Mouse (Mus musculus) monocyte, adult 2 months (primary cell): ENCODE data around the gene Fbxw8.

ENCODE experiments used
- DNase-seq, 2 experiments: peaks; one replicate each; pipeline ENCODE4 v3.0.0; 2022; ENCODE audit warnings: low spot score in 2 of 2, low read depth in 1 of 2

Gene Fbxw8

DNA sequence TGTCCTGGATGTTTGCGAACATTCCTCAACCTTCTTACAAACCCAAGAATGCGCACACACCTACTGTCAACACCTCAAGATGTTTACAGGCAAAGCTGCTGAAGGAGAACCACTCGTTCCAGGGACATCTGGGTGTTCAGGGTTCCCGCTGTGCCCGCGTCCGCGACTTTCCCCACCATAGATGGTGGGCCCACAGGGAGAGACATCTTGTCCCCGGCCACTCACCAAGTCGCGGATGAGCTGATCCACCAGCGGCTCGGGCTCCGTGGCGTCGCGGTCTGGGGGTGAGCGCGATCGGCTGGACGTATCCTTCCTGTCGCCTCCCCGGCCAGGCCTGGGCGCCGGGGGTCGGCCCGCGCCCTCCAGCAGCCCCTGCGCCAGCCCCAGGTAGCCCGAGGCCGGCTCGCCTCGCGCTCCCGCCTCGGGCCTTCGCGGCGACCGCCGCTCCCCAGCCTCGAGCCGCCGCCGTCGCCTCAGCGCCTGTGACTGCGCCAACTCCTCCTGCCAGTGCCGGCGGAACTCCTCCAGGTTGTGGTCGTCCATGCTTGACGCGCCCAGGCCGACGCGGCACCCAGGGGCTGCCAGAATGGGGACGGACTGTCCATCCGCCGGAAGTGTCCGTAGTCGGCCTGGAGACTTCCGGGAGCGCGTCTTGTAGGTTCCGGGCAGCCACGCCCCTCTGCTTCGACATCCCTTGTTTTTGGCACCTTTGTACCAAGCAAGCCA is at the start of gene Fbxw8:
Gene Fbxw8, minus strand, starts transcription at position 626 of the 726 bp plus-strand sequence.
- DNase-seq: peak; percentile 54 to 70

- DNase-seq: no peak
These were observed 49.6 kb upstream of the Fbxw8 start for GRCm38 (mm10) chr5:118204675-118205440.

- DNase-seq: no peak
These were observed 44.4 kb upstream of the Fbxw8 start for GRCm38 (mm10) chr5:118199670-118200069.

- no peak for DNase-seq
These were observed 42.2 kb upstream of the Fbxw8 start for GRCm38 (mm10) chr5:118197421-118197820.

DNA sequence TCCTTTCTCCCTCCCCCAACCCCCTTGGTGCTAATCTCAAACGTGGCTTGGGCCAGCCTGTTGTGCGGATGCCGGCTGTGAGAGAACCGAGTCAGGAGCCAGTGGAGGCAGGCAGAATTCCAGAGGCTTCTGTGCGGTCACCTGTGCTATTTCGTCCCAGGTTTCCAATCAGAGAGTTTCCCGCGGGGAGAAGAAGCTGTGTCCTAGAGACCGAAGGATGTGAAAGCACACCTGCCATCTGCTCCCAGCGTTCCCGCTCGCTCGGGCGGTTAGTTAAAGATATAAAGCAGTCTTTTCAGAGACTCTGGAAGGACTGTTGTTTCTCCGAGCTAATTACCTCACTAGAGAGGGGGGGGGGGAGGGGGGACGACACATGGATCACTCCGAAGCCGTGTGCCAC is 37.0 kb upstream of the Fbxw8 start:
- DNase-seq: no peak

GRCm38 (mm10) chr5:118190491-118190890 is 35.2 kb upstream of the Fbxw8 start:
- no peak for DNase-seq

GRCm38 (mm10) chr5:118188356-118188755 is 33.1 kb upstream of the Fbxw8 start:
- no peak for DNase-seq

DNA sequence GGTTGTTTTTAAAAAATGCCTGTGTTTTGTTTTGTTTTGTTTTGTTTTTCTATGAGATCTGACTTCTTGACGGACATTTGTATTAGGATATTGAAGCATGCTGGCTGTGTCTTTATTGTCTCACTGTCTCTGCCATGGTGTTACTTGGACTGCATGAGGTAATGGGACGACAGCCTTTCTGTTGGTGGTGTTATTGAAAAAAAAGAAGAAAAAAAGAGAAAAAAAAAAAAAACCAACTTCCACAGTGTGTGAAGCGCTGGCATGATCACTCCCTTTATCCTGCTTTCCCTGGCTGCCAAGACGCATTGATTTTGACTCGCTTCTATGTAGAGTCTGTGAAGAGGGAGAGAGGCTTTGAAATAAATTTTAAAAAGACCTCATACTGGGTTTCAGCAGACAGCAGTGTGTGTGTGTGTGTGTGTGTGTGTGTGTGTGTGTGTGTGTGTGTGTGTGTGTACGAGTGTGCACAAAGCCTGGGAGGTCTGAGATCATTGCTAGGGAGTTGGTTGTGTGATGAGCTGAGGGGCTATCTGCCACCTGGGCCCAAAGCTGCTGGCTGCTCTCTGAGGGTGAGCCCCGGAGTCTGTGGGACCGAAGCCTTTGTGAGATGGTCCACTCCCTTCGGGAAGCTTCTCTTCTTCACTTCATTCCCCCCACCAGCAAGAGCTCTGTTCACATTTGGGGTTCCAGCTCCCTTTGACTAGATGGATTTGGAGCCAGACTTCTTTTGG is 31.8 kb upstream of the Fbxw8 start:
- DNase-seq: no peak

DNA sequence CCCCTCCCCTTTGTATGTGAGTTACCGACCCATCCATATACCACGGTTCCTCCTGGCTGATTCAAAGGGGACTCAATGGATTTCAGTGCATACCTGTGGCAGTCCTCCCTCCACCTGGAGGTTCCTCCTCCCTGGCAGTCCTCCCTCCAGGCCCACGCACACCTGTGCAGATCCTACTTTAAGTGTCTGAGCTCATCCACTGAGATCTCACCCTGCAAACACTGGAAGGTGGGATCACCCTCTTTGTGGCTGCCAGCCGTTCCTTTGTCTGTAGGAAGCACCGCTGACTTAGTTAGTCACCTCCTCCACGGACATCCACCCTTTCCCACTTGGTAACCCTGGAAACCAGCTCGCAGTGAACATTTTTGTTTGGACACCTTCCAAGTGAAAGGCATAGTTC is 22.4 kb upstream of the Fbxw8 start:
- DNase-seq: no peak

DNA sequence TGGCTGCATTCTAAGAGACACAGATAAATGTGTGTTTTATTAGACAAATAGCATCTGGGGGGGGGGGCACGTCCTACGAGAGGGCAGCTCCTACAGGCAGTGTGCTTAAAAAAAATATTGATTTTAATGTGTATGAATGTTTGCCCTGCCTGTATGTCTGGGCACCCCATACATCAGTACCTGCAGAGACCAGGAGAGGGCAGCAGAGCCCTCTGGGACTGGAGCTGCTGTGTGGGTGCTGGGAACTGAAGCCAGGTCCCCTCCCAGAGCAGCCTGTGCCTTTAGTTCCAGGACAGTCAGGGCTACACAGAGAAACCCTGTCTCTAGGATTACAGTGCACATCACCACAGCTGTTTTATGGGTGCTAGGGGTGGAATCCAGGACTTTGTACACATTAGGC is 19.9 kb upstream of the Fbxw8 start:
- DNase-seq: no peak

GRCm38 (mm10) chr5:118174310-118175009 is 19.2 kb upstream of the Fbxw8 start:
- no peak for DNase-seq

DNA sequence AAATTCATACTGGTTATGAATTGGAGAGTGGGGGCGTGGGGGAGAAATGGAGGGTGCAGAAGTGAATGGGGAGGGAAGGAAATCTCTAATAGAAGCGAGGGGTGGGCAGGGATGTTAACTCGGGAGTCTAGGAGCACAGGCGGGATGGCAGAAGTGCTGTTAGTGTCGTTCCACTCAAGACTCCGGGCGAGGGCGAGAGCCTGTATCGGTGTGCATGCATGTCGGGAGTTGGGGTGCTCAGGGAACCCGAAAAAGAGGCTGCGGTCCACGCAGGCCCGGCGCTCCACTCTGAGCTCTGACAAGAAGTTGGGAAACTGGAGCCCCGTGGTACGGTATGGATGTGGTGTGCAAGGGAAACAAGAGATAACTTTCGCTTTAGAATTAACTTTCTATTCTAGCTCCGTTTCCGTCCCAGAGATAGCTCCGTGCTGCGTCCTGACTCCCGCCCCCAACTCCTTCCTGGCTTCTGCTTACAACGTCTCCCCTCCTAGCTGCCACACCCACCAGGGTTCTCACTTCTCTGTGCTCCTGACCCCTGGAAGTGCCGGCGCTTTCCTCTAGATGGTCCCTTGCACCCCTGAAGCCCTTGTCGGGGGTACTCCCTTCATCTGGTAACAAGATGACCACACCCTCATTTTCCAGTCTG is 16.9 kb upstream of the Fbxw8 start:
- no peak for DNase-seq

GRCm38 (mm10) chr5:118171665-118172064 is 16.4 kb upstream of the Fbxw8 start:
- DNase-seq: no peak

DNA sequence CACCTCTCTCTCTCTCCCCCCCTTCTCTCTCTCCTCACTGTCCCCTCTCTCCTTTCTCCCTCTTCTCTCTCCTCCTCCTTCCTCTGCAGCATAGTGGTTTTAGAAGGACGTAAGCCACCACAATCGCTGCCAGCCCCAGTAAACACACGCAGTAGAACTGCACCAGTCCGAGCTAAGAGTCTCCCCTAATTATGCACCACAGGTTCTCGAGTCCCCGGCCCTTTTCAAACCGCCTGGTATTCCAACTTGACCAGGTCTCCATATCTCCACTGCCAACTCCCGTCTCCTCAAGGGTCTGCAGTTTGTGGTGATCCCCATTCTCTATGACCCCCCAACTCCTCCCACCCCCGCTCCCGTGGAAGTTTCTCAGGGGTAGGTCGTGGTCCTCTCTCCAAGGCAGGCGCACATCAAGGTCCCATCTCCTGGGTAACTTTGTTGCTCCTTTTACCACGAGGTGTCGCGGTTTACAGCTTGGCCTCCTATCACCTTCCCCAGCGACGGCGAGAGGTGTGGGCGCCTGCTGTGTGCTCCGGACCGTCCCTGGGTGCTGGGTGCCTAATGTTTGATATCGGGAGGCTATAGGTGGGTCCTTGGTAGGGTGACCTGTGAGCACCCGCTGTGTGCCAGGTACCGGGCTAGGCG is 15.7 kb upstream of the Fbxw8 start:
- DNase-seq: no peak

GRCm38 (mm10) chr5:118169222-118170221 is 14.3 kb upstream of the Fbxw8 start:
- no peak for DNase-seq

DNA sequence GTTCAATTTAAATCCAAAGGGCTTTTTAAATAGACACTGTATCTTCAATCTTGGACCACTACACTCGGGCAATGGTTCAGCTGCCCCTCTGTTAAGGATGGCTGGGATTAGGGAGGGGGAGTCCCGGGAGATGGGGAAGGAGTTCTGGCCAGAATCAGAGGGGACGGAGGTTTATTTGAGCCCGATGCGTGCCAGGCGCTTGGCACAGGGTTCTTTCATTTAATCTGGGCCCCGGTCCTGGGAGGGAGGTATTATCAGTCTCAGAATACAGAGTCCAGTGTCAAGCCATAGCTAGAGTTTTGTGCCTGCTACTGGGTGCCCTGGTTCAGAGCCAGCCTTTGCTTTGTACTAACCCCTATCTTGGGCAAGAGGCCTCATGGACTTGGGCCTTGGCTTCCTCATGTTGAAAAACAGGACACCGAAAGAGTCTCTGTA is 12.3 kb upstream of the Fbxw8 start:
- DNase-seq: no peak

DNA sequence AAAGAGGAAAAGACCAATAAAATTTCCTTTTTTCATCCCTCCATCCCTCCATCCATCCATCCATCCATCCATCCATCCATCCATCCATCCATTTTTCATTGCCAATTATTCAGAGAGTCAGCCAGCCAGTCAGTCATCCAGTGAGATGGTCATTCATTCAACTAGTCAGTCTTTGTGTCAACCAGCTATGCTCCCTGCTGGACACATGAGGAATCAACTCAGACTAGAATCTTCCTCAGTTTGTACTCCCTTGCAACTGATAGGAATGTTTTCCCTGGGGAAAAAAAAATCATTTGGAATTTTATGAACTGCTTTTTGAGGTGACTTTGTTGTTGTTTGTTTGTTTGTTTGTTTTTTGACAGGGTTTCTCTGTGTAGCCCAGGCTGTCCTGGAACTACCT is 10.2 kb upstream of the Fbxw8 start:
- DNase-seq: no peak

- no peak for DNase-seq
These were observed 9.3 kb upstream of the Fbxw8 start, which contains the start of gene Hrk for GRCm38 (mm10) chr5:118164581-118164980. Gene Hrk (plus strand): TSS chr5:118164648.

GRCm38 (mm10) chr5:118160691-118161090 is 5.4 kb upstream of the Fbxw8 start:
- no peak for DNase-seq
